Mouse (Mus musculus) B cell, adult 62 days (primary cell): Measurements from ENCODE around the gene Tmem246. TPM values are rescaled to one million over a fixed set of nuclear protein-coding genes. Genes with fewer than 3 reads are reported as not detected.

Source experiments
- total RNA-seq: library from RNA; stranded (reverse); gene quantifications from 4 replicates; pipeline ENCODE4 v1.2.4, GENCODE M21; 2023

Tmem246 gene
- total RNA-seq: not detected in 4 replicates

DNA sequence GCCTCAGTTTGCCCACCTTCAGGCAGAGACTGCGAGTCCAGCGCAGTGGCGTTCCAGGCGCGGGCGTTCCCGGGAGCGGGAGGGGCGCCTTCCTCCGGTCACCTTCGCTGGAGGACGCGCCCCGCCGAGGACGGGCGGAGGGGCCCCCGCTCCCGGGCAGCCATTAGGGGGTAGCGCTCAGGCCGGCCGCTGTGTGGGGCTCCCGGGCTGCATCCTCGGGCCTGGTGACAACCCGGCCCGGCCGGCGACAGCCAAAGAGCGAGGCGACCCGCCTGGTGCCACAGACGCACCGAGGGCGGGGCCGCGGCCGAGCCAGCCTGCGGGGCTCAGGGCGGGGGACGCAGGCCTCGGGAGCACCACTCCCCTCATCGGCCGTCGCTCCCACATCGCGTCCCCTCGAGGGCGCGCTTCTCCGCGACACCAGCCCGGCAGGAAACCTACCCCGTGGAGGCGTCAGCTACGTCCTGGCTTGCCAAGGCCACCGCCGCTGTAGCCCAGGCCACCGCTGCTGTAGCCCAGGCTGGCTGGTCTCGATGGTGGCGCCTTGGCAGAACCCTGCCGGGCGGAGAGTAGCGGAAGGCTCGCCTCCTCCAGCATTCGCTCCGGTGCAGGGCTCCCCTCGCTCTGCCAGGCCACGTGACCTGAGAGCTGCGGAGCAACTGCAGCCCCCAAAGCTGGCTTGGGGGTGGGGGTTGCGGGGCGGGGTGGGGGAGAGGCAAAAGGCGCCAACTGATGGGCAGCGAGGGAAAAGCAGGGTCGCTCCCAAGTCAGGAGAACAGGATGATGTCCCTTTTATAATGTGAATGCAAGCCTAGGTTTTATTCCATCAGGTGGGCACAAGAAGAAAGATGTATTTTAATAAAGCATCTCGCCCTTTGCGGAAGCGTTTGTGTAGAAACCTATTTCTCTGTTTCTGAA is at the start of gene Tmem246:
TSS of gene Tmem246 (minus strand) at position 694 of the 918 bp plus-strand sequence.

DNA sequence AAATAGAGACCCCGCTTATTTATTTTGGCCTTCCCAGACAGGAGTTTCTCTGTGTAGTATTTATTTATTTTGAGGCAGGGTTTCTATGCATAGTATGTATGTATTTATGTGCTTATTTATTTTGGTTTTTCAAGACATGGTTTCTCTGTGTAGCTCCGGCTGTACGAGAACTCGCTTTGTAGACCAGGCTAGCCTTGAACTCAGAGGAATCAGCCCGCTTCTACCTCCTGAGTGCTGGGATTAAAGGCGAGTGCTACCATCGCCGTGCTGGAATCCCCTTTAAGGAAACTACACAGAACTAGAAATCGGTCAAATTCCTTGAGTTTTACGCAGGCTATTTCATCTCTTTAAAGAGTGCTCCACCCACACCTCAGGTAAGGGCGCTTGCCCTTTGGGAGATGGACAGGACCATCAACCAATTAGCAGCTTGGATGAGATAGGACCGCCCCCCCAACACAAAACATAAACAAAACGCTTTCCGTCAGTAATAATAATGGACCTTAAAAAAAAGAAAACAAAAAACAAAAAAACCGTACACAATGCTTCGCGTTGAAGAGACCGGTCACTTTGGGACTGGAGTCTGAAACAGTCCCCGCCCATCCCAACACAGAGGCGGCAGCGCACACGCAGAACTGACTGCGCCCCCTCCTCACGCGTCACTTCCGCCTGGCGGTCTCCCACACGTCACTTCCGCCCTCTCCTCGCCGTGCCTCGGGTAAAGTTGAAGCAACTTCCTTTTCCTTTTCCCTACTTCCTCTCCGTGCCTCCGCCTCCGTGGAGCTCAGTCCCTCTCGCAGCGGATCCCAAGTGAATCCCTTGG is 33.9 kb upstream of the Tmem246 start, which contains the start of gene Rnf20:
TSS of gene Rnf20 (plus strand) at position 688 of the 820 bp plus-strand sequence.

DNA sequence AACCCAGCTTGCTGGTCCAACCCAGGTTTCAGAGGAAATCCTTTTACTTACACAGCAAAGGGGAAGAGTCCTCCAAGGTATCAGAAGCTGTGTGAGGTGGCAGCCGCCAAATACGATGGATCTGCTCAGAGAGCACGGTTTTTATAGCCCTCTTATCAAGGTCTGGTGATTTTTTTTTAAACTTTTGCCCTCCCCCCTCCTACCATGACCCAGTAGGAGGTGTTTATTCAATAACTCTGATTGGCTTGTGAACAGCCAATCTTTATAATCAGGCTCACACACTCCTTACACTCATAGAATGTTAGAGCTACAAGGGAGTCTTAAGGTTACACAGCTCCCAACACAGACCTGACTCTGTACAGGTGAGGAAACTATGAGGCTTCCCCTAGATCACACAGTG is 48.3 kb downstream of the Tmem246 start, which contains the start of gene Aldob:
TSS of gene Aldob (minus strand) at position 164 of the 400 bp plus-strand sequence.

Other genes with a start within 250 kb of the Tmem246 start
- not detected in 4 replicates for gene Acnat2, start 189.7 kb downstream of the Tmem246 start, total RNA-seq
- gene Acnat1, start 124.0 kb downstream of the Tmem246 start, total RNA-seq: not detected in 4 replicates
- not detected in 4 replicates for gene Baat, start 91.3 kb downstream of the Tmem246 start, total RNA-seq
- 10.0 to 12.4 TPM (median 10.4 TPM) in 4 replicates for gene Mrpl50, start 76.8 kb downstream of the Tmem246 start, total RNA-seq
- gene Zfp189, start 76.7 kb downstream of the Tmem246 start, total RNA-seq: 3.0 to 4.8 TPM (median 4.2 TPM) in 4 replicates
- gene Aldob, start 48.3 kb downstream of the Tmem246 start, total RNA-seq: not detected in 4 replicates
- 129 to 159 TPM (median 144 TPM) in 4 replicates for gene Rnf20, start 34.1 kb upstream of the Tmem246 start, total RNA-seq
- gene Ppp3r2, start 84.1 kb upstream of the Tmem246 start, total RNA-seq: not detected in 4 replicates
- gene Grin3a, start 247.9 kb upstream of the Tmem246 start, total RNA-seq: not detected in 4 replicates